Mouse (Mus musculus) liver, embryonic 16.5 days (tissue): ENCODE results near the gene Tmed2. TPM values are rescaled to one million over a fixed set of nuclear protein-coding genes. Genes with fewer than 3 reads are reported as not detected.

ENCODE experiments used
- ATAC-seq: fragments of 200-750 bp; cut with Nextera tagmentation; 2 replicates; pipeline ENCODE4 v1.8.0; 2017; ENCODE audit warnings: low read depth, mild to moderate bottlenecking, moderate number of reproducible peaks, moderate library complexity
- H3K27ac ChIP-seq: fragments of 300-500 bp; sonication (generic); 2 replicates; pipeline ENCODE4 v1.5.1; 2014; ENCODE audit warnings: mild to moderate bottlenecking, low read length
- H3K27me3 ChIP-seq: fragments of 300-500 bp; sonication (generic); 2 replicates; pipeline ENCODE4 v1.6.1; 2014; ENCODE audit warnings: low read depth, low read length, mixed read lengths; ENCODE audit not compliant: control insufficient read depth, insufficient read depth
- H3K36me3 ChIP-seq: fragments of 300-500 bp; sonication (generic); 2 replicates; pipeline ENCODE4 v1.6.1; 2014; ENCODE audit warnings: mild to moderate bottlenecking; ENCODE audit not compliant: control insufficient read depth, insufficient read depth
- H3K4me1 ChIP-seq: fragments of 300-500 bp; sonication (generic); 2 replicates; pipeline ENCODE4 v1.6.1; 2014; ENCODE audit warnings: low read depth, low read length, mixed read lengths; ENCODE audit not compliant: control insufficient read depth
- H3K4me2 ChIP-seq: fragments of 300-500 bp; sonication (generic); 2 replicates; pipeline ENCODE4 v1.6.1; 2014; ENCODE audit warnings: low read depth, low read length, mixed read lengths
- H3K4me3 ChIP-seq: fragments of 300-500 bp; sonication (generic); 2 replicates; pipeline ENCODE4 v1.5.1; 2014; ENCODE audit warnings: low read depth, mild to moderate bottlenecking, low read length
- H3K9ac ChIP-seq: fragments of 300-500 bp; sonication (generic); 2 replicates; pipeline ENCODE4 v1.6.1; 2014; ENCODE audit warnings: low read depth, low read length
- H3K9me3 ChIP-seq: fragments of 300-500 bp; sonication (generic); replicated peaks from 2 replicates; pipeline ENCODE4 v1.6.1; 2016; ENCODE audit warnings: low read length; ENCODE audit not compliant: control insufficient read depth
- WGBS: fragments of 180-500 bp; shearing (Covaris S2); extraction: QIAGEN DNeasy Blood & Tissue Kit; methylation state at CpG from one replicate; pipeline ENCODE4 v1.1.7; 2014; ENCODE audit not compliant: insufficient replicate concordance; 5-methylcytosine and 5-hydroxymethylcytosine counted together
- polyA plus RNA-seq: library from polyadenylated mRNA; unstranded; fragments of >200 nt; fragmentation: Nextera tagmentation; extraction: Ambion mirVana; gene quantifications from 2 replicates; pipeline ENCODE4 v1.2.1, GENCODE M21; 2015

The Tmed2 gene
- polyA plus RNA-seq, 1 experiment from 2014 or later: 282 TPM

- H3K4me1 ChIP-seq: no peaks in the 10 kb centered on the region
- no peak for ATAC-seq
These were observed 24.7 kb upstream of the Tmed2 start for GRCm38 (mm10) chr5:124515789-124516188.

GRCm38 (mm10) chr5:124518648-124519047 lies 21.8 kb upstream of the Tmed2 start:
- ATAC-seq: no peak; the same call in 1 of the 2 replicates
- no peak overlapping the region for H3K27ac ChIP-seq
- 74% methylated on average over 10 of the region's 10 CpGs for WGBS

More at GRCm38 (mm10) chr5:124515789-124516188, 24.7 kb upstream of the Tmed2 start:
- H3K9ac ChIP-seq: no peak overlapping the region
- no peak overlapping the region for H3K4me2 ChIP-seq
- 54% methylated on average over 5 of the region's 5 CpGs for WGBS
- no peaks in the 10 kb centered on the region for H3K36me3 ChIP-seq
- no peak overlapping the region for H3K27ac ChIP-seq
- no peak overlapping the region for H3K4me3 ChIP-seq
- no peaks in the 10 kb centered on the region for H3K27me3 ChIP-seq
- H3K9me3 ChIP-seq: no peaks in the 10 kb centered on the region

GRCm38 (mm10) chr5:124521588-124521987 lies 18.9 kb upstream of the Tmed2 start:
- no peak for ATAC-seq
- H3K4me1 ChIP-seq: no peaks in the 10 kb centered on the region
- no peaks in the 10 kb centered on the region for H3K36me3 ChIP-seq
- no peak overlapping the region for H3K27ac ChIP-seq
- 60% methylated on average over 4 of the region's 4 CpGs for WGBS
- H3K9ac ChIP-seq: no peak overlapping the region
- no peaks in the 10 kb centered on the region for H3K9me3 ChIP-seq
- no peak overlapping the region for H3K4me2 ChIP-seq
- no peaks in the 10 kb centered on the region for H3K27me3 ChIP-seq
- no peak overlapping the region for H3K4me3 ChIP-seq

More at GRCm38 (mm10) chr5:124518648-124519047, 21.8 kb upstream of the Tmed2 start:
- Histone ChIP-seq H3K36me3 (no peaks in the 10 kb centered on the region), H3K9ac (no peak overlapping the region), H3K4me2 (no peak overlapping the region), H3K4me3 (no peak overlapping the region), H3K27me3 (no peaks in the 10 kb centered on the region), H3K4me1 (no peaks in the 10 kb centered on the region), H3K9me3 (no peaks in the 10 kb centered on the region)

- WGBS: 89% methylated on average over 8 of the region's 8 CpGs
- no peak for ATAC-seq
- Histone ChIP-seq H3K4me2 (no peak overlapping the region), H3K36me3 (no peaks in the 10 kb centered on the region), H3K27me3 (no peaks in the 10 kb centered on the region), H3K4me3 (no peak overlapping the region), H3K27ac (no peak overlapping the region), H3K9me3 (no peaks in the 10 kb centered on the region), H3K9ac (no peak overlapping the region), H3K4me1 (no peaks in the 10 kb centered on the region)
These were observed 17.5 kb upstream of the Tmed2 start for GRCm38 (mm10) chr5:124523032-124523431.

DNA sequence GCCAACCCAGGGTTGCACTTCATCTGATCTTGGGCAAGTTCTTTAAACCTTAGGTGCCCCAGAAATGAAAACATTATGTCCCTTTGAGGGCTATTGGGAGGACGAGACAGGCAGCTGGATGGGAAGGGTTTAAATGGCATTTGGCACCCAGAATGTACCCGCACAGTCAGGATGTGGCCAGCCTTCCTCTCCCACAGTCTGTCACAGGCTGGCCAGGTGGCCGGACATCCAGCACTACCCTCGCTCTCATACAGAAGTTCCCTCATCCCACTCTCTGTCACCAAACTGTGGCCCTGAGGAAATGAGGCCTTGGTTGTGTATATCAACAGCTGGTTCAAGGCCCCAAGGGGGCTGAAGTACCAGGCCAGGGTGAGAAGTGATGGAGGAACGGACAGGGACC lies 15.6 kb upstream of the Tmed2 start:
- WGBS: 61% methylated on average over 5 of the region's 5 CpGs
- Histone ChIP-seq H3K27ac (no peak overlapping the region), H3K27me3 (peaks cover 10% of the 10 kb centered on the region), H3K4me2 (no peak overlapping the region), H3K4me3 (no peak overlapping the region), H3K36me3 (no peaks in the 10 kb centered on the region), H3K4me1 (peaks cover 4% of the 10 kb centered on the region; the same call in 1 of the 2 replicates), H3K9me3 (no peaks in the 10 kb centered on the region), H3K9ac (no peak overlapping the region)
- no peak for ATAC-seq

- H3K9ac ChIP-seq: no peak overlapping the region
- H3K4me2 ChIP-seq: no peak overlapping the region
- no peaks in the 10 kb centered on the region for H3K36me3 ChIP-seq
- no peak overlapping the region for H3K4me3 ChIP-seq
- 62% methylated on average over 4 of the region's 4 CpGs for WGBS
- no peak overlapping the region for H3K27ac ChIP-seq
- H3K9me3 ChIP-seq: no peaks in the 10 kb centered on the region
- peaks cover 9% of the 10 kb centered on the region for H3K4me1 ChIP-seq
- peaks cover 36% of the 10 kb centered on the region for H3K27me3 ChIP-seq
- ATAC-seq: no peak
These were observed 12.1 kb upstream of the Tmed2 start for GRCm38 (mm10) chr5:124528351-124528750.

GRCm38 (mm10) chr5:124528791-124529190 lies 11.7 kb upstream of the Tmed2 start:
- no peak for ATAC-seq
- Histone ChIP-seq H3K4me1 (peaks cover 9% of the 10 kb centered on the region), H3K27me3 (peaks cover 36% of the 10 kb centered on the region), H3K27ac (no peak overlapping the region), H3K9ac (no peak overlapping the region), H3K4me2 (no peak overlapping the region), H3K36me3 (no peaks in the 10 kb centered on the region), H3K9me3 (no peaks in the 10 kb centered on the region), H3K4me3 (no peak overlapping the region)
- 51% methylated on average over 9 of the region's 9 CpGs for WGBS

GRCm38 (mm10) chr5:124529191-124529651 lies 11.3 kb upstream of the Tmed2 start:
- no peak overlapping the region for H3K27ac ChIP-seq
- no peak overlapping the region for H3K4me3 ChIP-seq
- H3K9me3 ChIP-seq: no peaks in the 10 kb centered on the region
- no peak for ATAC-seq
- no peak overlapping the region for H3K9ac ChIP-seq
- 34% methylated on average over 8 of the region's 8 CpGs for WGBS
- peaks cover 36% of the 10 kb centered on the region for H3K27me3 ChIP-seq
- H3K36me3 ChIP-seq: no peaks in the 10 kb centered on the region
- H3K4me2 ChIP-seq: no peak overlapping the region
- peaks cover 9% of the 10 kb centered on the region for H3K4me1 ChIP-seq

GRCm38 (mm10) chr5:124529697-124530096 lies 10.8 kb upstream of the Tmed2 start:
- peak overlapping the region; percentile 9; the same call in 1 of the 2 replicates for H3K4me2 ChIP-seq
- no peak for ATAC-seq
- WGBS: 21% methylated on average over 8 of the region's 8 CpGs
- peaks cover 10% of the 10 kb centered on the region for H3K4me1 ChIP-seq
- H3K27ac ChIP-seq: no peak overlapping the region
- H3K9ac ChIP-seq: no peak overlapping the region
- peaks cover 36% of the 10 kb centered on the region for H3K27me3 ChIP-seq
- H3K9me3 ChIP-seq: no peaks in the 10 kb centered on the region
- no peaks in the 10 kb centered on the region for H3K36me3 ChIP-seq
- no peak overlapping the region; the same call in 1 of the 2 replicates for H3K4me3 ChIP-seq
